Mouse (Mus musculus) midbrain, embryonic 10.5 days (tissue): ENCODE results near the gene Snrpc. TPM values are rescaled to one million over a fixed set of nuclear protein-coding genes. Genes with fewer than 3 reads are reported as not detected.
"Not testable (repeated sequence)": the region's sequence is repeated elsewhere in the genome, so short reads cannot be mapped to it uniquely, and the experiment has no call there.

Experiments
- DNase-seq: peaks from one replicate; pipeline ENCODE4 v3.0.0-alpha.2; 2017; ENCODE audit warnings: low spot score
- H3K27ac ChIP-seq: fragments of 300-500 bp; sonication (generic); replicated peaks from 2 replicates; pipeline ENCODE4 v1.5.1; 2016; ENCODE audit warnings: mild to moderate bottlenecking
- H3K27me3 ChIP-seq: fragments of 300-500 bp; sonication (generic); 2 replicates; pipeline ENCODE4 v1.6.1; 2016; ENCODE audit warnings: low read depth, mild to moderate bottlenecking; ENCODE audit not compliant: poor library complexity, severe bottlenecking
- H3K36me3 ChIP-seq: fragments of 300-500 bp; sonication (generic); 2 replicates; pipeline ENCODE4 v1.6.1; 2016; ENCODE audit warnings: mild to moderate bottlenecking, moderate library complexity
- H3K4me1 ChIP-seq: fragments of 300-500 bp; sonication (generic); 2 replicates; pipeline ENCODE4 v1.6.1; 2016
- H3K4me3 ChIP-seq: fragments of 300-500 bp; sonication (generic); 2 replicates; pipeline ENCODE4 v1.5.1; 2016; ENCODE audit warnings: mild to moderate bottlenecking, moderate library complexity
- H3K9me3 ChIP-seq: fragments of 300-500 bp; sonication (generic); replicated peaks from 2 replicates; pipeline ENCODE4 v1.6.1; 2016; ENCODE audit warnings: mild to moderate bottlenecking
- WGBS: fragments of 180-500 bp; shearing (Covaris S2); methylation state at CpG from one replicate; pipeline ENCODE4 v1.1.7; 2016; 5-methylcytosine and 5-hydroxymethylcytosine counted together
- polyA plus RNA-seq: library from polyadenylated mRNA; unstranded; fragments of >200 nt; fragmentation: Nextera tagmentation; extraction: Ambion mirVana; gene quantifications from 2 replicates; pipeline ENCODE4 v1.2.1, GENCODE M21; 2016

The Snrpc gene
- 403 and 447 TPM in 2 replicates for polyA plus RNA-seq

- not testable (repeated sequence) for H3K27ac ChIP-seq, H3K27me3 ChIP-seq, DNase-seq, H3K9me3 ChIP-seq
- 91% methylated on average over 4 of the region's 4 CpGs for WGBS
- Histone ChIP-seq H3K4me1 (peaks cover 17% of the 10 kb centered on the region), H3K36me3 (peaks cover 15% of the 10 kb centered on the region), H3K4me3 (peak within 1 kb of the TSS; percentile 88; the same call in 1 of the 2 replicates)
Measured at GRCm38 (mm10) chr17:27837850-27838249, at the start of gene Snrpc. Snrpc (plus strand) TSS chr17:27838150.

- H3K4me3 ChIP-seq, result no peak overlapping the region
- H3K9me3 ChIP-seq, result no peaks in the 10 kb centered on the region
- DNase-seq, result no peak
- peaks cover 48% of the 10 kb centered on the region for H3K36me3 ChIP-seq
- no peak overlapping the region for H3K27ac ChIP-seq
- H3K27me3 ChIP-seq, result no peaks in the 10 kb centered on the region
- 91% methylated on average over 6 of the region's 6 CpGs for WGBS
- no peaks in the 10 kb centered on the region for H3K4me1 ChIP-seq
Measured at GRCm38 (mm10) chr17:27788456-27789172, 49.3 kb upstream of the Snrpc start.

GRCm38 (mm10) chr17:27790015-27790414, 47.9 kb upstream of the Snrpc start:
- Histone ChIP-seq H3K4me3 (no peak overlapping the region), H3K27ac (no peak overlapping the region), H3K27me3 (no peaks in the 10 kb centered on the region), H3K9me3 (no peaks in the 10 kb centered on the region), H3K4me1 (no peaks in the 10 kb centered on the region), H3K36me3 (peaks cover 40% of the 10 kb centered on the region)
- 89% methylated on average over 5 of the region's 5 CpGs for WGBS
- no peak for DNase-seq

- peaks cover 31% of the 10 kb centered on the region for H3K36me3 ChIP-seq
- WGBS, result 91% methylated on average over 2 of the region's 2 CpGs
- H3K9me3 ChIP-seq, result no peaks in the 10 kb centered on the region
Measured at GRCm38 (mm10) chr17:27790976-27791375, 47.0 kb upstream of the Snrpc start.

GRCm38 (mm10) chr17:27791556-27791955, 46.4 kb upstream of the Snrpc start:
- 91% methylated on average over 2 of the region's 2 CpGs for WGBS

More at GRCm38 (mm10) chr17:27790976-27791375, 47.0 kb upstream of the Snrpc start:
- Histone ChIP-seq H3K27me3 (no peaks in the 10 kb centered on the region), H3K4me3 (no peak overlapping the region), H3K27ac (no peak overlapping the region), H3K4me1 (no peaks in the 10 kb centered on the region)
- DNase-seq, result no peak

GRCm38 (mm10) chr17:27792516-27792915, 45.4 kb upstream of the Snrpc start:
- no peak for DNase-seq
- Histone ChIP-seq H3K27ac (no peak overlapping the region), H3K9me3 (no peaks in the 10 kb centered on the region), H3K4me1 (peaks cover 14% of the 10 kb centered on the region), H3K27me3 (no peaks in the 10 kb centered on the region), H3K4me3 (no peak overlapping the region), H3K36me3 (peaks cover 24% of the 10 kb centered on the region)
- WGBS, result 90% methylated on average over 4 of the region's 4 CpGs

More at GRCm38 (mm10) chr17:27791556-27791955, 46.4 kb upstream of the Snrpc start:
- DNase-seq, result no peak
- no peak overlapping the region for H3K27ac ChIP-seq
- peaks cover 4% of the 10 kb centered on the region for H3K4me1 ChIP-seq
- H3K9me3 ChIP-seq, result no peaks in the 10 kb centered on the region
- no peaks in the 10 kb centered on the region for H3K27me3 ChIP-seq
- no peak overlapping the region for H3K4me3 ChIP-seq
- H3K36me3 ChIP-seq, result peaks cover 27% of the 10 kb centered on the region

- WGBS, result 95% methylated on average over 6 of the region's 6 CpGs
- no peak for DNase-seq
- no peaks in the 10 kb centered on the region for H3K27me3 ChIP-seq
- no peak overlapping the region for H3K27ac ChIP-seq
- H3K36me3 ChIP-seq, result peaks cover 24% of the 10 kb centered on the region
- no peaks in the 10 kb centered on the region for H3K9me3 ChIP-seq
- no peak overlapping the region for H3K4me3 ChIP-seq
- H3K4me1 ChIP-seq, result peaks cover 20% of the 10 kb centered on the region
Measured at GRCm38 (mm10) chr17:27793144-27793543, 44.8 kb upstream of the Snrpc start.

- H3K4me1 ChIP-seq, result peaks cover 39% of the 10 kb centered on the region
- peak overlapping the region; percentile 84 for H3K27ac ChIP-seq
- no peaks in the 10 kb centered on the region for H3K9me3 ChIP-seq
- H3K4me3 ChIP-seq, result peak overlapping the region; percentile 30; the same call in 1 of the 2 replicates
- 86% methylated on average over 6 of the region's 6 CpGs for WGBS
- DNase-seq, result peak; percentile 22
- H3K36me3 ChIP-seq, result peaks cover 14% of the 10 kb centered on the region
- H3K27me3 ChIP-seq, result no peaks in the 10 kb centered on the region
Measured at GRCm38 (mm10) chr17:27796780-27797179, 41.2 kb upstream of the Snrpc start.

GRCm38 (mm10) chr17:27797341-27797872, 40.5 kb upstream of the Snrpc start:
- 46% methylated on average over 11 of the region's 11 CpGs for WGBS
- no peaks in the 10 kb centered on the region for H3K27me3 ChIP-seq
- DNase-seq, result peak; percentile 40
- peak overlapping the region; percentile 30 for H3K4me3 ChIP-seq
- peaks cover 39% of the 10 kb centered on the region for H3K4me1 ChIP-seq
- peak overlapping the region; percentile 84 for H3K27ac ChIP-seq
- H3K36me3 ChIP-seq, result peaks cover 14% of the 10 kb centered on the region
- H3K9me3 ChIP-seq, result no peaks in the 10 kb centered on the region

- DNase-seq, result peak; percentile 17
- WGBS, result 72% methylated on average over 16 of the region's 16 CpGs
- H3K27ac ChIP-seq, result peak overlapping the region; percentile 77
- no peaks in the 10 kb centered on the region for H3K9me3 ChIP-seq
- H3K27me3 ChIP-seq, result no peaks in the 10 kb centered on the region
- H3K4me1 ChIP-seq, result peaks cover 43% of the 10 kb centered on the region
- no peak overlapping the region for H3K4me3 ChIP-seq
- H3K36me3 ChIP-seq, result no peaks in the 10 kb centered on the region
Measured at GRCm38 (mm10) chr17:27799771-27800584, 38.0 kb upstream of the Snrpc start.

- Histone ChIP-seq H3K36me3 (no peaks in the 10 kb centered on the region), H3K4me3 (no peak overlapping the region), H3K27me3 (no peaks in the 10 kb centered on the region), H3K9me3 (no peaks in the 10 kb centered on the region), H3K4me1 (peaks cover 43% of the 10 kb centered on the region), H3K27ac (no peak overlapping the region)
- DNase-seq, result no peak
- 88% methylated on average over 9 of the region's 9 CpGs for WGBS
Measured at GRCm38 (mm10) chr17:27800710-27801648, 37.0 kb upstream of the Snrpc start.

- Histone ChIP-seq H3K4me3 (no peak overlapping the region), H3K36me3 (no peaks in the 10 kb centered on the region), H3K4me1 (peaks cover 17% of the 10 kb centered on the region), H3K27ac (no peak overlapping the region), H3K9me3 (no peaks in the 10 kb centered on the region), H3K27me3 (no peaks in the 10 kb centered on the region)
- WGBS, result 76% methylated on average over 4 of the region's 4 CpGs
- no peak for DNase-seq
Measured at GRCm38 (mm10) chr17:27803752-27804151, 34.2 kb upstream of the Snrpc start.
